Mouse (Mus musculus) G1E (cell line): Measurements from ENCODE around the gene Dnm3. TPM values are rescaled to one million over a fixed set of nuclear protein-coding genes. Genes with fewer than 3 reads are reported as not detected.
A peak's percentile ranks its signal among the peaks of the same experiment; 100 is the strongest.

ENCODE experiments used
- ATAC-seq: 2 replicates; pipeline ENCODE4 v1.8.0; 2016; ENCODE audit warnings: mild to moderate bottlenecking; ENCODE audit not compliant: insufficient number of reproducible peaks, poor library complexity, low FRiP score, severe bottlenecking; ENCODE audit errors: extremely low read depth
- DNase-seq: peaks from one replicate; pipeline ENCODE4 v3.0.0; 2012; ENCODE audit warnings: low spot score
- H3K27me3 ChIP-seq: 2 replicates; pipeline ENCODE4 v1.6.1; 2012; ENCODE audit warnings: mild to moderate bottlenecking, low read length, inconsistent platforms; ENCODE audit not compliant: insufficient read depth
- H3K36me3 ChIP-seq: replicated peaks from 2 replicates; pipeline ENCODE3; 2012; ENCODE audit warnings: mild to moderate bottlenecking, inconsistent platforms
- H3K4me1 ChIP-seq: 2 replicates; pipeline ENCODE4 v1.6.1; 2012; ENCODE audit warnings: low read depth, low read length, inconsistent platforms, mixed read lengths; ENCODE audit not compliant: insufficient read depth
- H3K4me3 ChIP-seq: 2 replicates; pipeline ENCODE4 v1.5.1; 2012; ENCODE audit warnings: low read depth, mild to moderate bottlenecking, inconsistent platforms, low read length, moderate library complexity, mixed read lengths
- H3K9me3 ChIP-seq: replicated peaks from 2 replicates; pipeline ENCODE4 v1.6.1; 2012; ENCODE audit warnings: inconsistent platforms
- CTCF ChIP-seq: IDR thresholded peaks from 2 replicates; pipeline ENCODE4 v1.5.1; 2012; ENCODE audit warnings: low read depth, low read length, inconsistent platforms, mixed read lengths
- GATA1 ChIP-seq: IDR thresholded peaks from 2 replicates; pipeline ENCODE4 v1.6.1; 2012; ENCODE audit warnings: borderline replicate concordance, low read length, inconsistent platforms, mixed read lengths
- GATA2 ChIP-seq: IDR thresholded peaks from 2 replicates; pipeline ENCODE4 v1.6.1; 2012; ENCODE audit warnings: low read depth, low read length, inconsistent platforms, borderline replicate concordance
- POLR2AphosphoS5 ChIP-seq: IDR thresholded peaks from 2 replicates; pipeline ENCODE4 v1.6.1; 2012; ENCODE audit warnings: low read depth, low read length, inconsistent platforms; ENCODE audit not compliant: insufficient replicate concordance
- TAL1 ChIP-seq: conservative IDR thresholded peaks from 2 replicates; pipeline ENCODE4 v1.6.1; 2012; ENCODE audit warnings: low read depth, low read length, inconsistent platforms, mixed read lengths
- polyA plus RNA-seq: library from polyadenylated mRNA; stranded (reverse); fragments of >175 nt; gene quantifications from 2 replicates; pipeline ENCODE4 v1.2.3, GENCODE M21; 2012
- total RNA-seq, 2 experiments: library from RNA; stranded (forward) in 1 of 2; stranded (reverse) in 1 of 2; fragments of 200-1000 nt in 1 of 2; fragments of >200 nt in 1 of 2; fragmentation: Nextera tagmentation in 1 of 2; gene quantifications; 2 replicates each; pipeline ENCODE4 v1.2.3; 2014 to 2017

Dnm3 gene
- total and polyA plus RNA-seq, 3 experiments, result 0.27 to 0.66 TPM; not detected in 1

- Histone ChIP-seq H3K4me3 (no peak overlapping the region), H3K9me3 (no peaks in the 10 kb centered on the region), H3K27me3 (peaks cover 4% of the 10 kb centered on the region), H3K36me3 (no peaks in the 10 kb centered on the region), H3K4me1 (peaks cover 51% of the 10 kb centered on the region)
- no peak for ATAC-seq
- peak; percentile 15 for DNase-seq
- TF ChIP-seq GATA1, result no peak
- TF ChIP-seq GATA2, result no peak
- no peak for TF ChIP-seq CTCF
- TF ChIP-seq TAL1, result no peak
- TF ChIP-seq POLR2AphosphoS5, result no peak
Measured at GRCm38 (mm10) chr1:162505649-162506048, 27.8 kb upstream of the Dnm3 start.

GRCm38 (mm10) chr1:162476531-162477080 is 1.2 kb downstream of the Dnm3 start:
- Histone ChIP-seq H3K27me3 (peaks cover 40% of the 10 kb centered on the region), H3K9me3 (no peaks in the 10 kb centered on the region), H3K4me1 (peaks cover 17% of the 10 kb centered on the region), H3K36me3 (no peaks in the 10 kb centered on the region), H3K4me3 (no peak overlapping the region)
- TF ChIP-seq GATA1, result no peak
- TF ChIP-seq POLR2AphosphoS5, result no peak
- no peak for TF ChIP-seq GATA2
- DNase-seq, result no peak
- no peak for ATAC-seq

GRCm38 (mm10) chr1:162472949-162473348 is 4.9 kb downstream of the Dnm3 start:
- no peaks in the 10 kb centered on the region for H3K36me3 ChIP-seq
- ATAC-seq (no peak), DNase-seq (no peak)
- no peaks in the 10 kb centered on the region for H3K9me3 ChIP-seq
- no peak overlapping the region for H3K4me3 ChIP-seq
- peaks cover 16% of the 10 kb centered on the region for H3K4me1 ChIP-seq
- peaks cover 25% of the 10 kb centered on the region for H3K27me3 ChIP-seq
- no peak for TF ChIP-seq POLR2AphosphoS5
- no peak for TF ChIP-seq GATA2
- no peak for TF ChIP-seq GATA1
- TF ChIP-seq CTCF, result no peak
- TF ChIP-seq TAL1, result no peak

GRCm38 (mm10) chr1:162471089-162471488 is 6.7 kb downstream of the Dnm3 start:
- Histone ChIP-seq H3K9me3 (no peaks in the 10 kb centered on the region), H3K27me3 (peaks cover 7% of the 10 kb centered on the region), H3K36me3 (no peaks in the 10 kb centered on the region), H3K4me3 (no peak overlapping the region), H3K4me1 (0 out of 2 replicates have a peak, but pooled peaks cover 2% of the 10 kb centered on the region)
- no peak for DNase-seq
- no peak for TF ChIP-seq TAL1
- TF ChIP-seq GATA1, result no peak
- TF ChIP-seq CTCF, result no peak
- no peak for TF ChIP-seq POLR2AphosphoS5
- no peak for TF ChIP-seq GATA2
- no peak for ATAC-seq

- ATAC-seq, result no peak
Measured at GRCm38 (mm10) chr1:162469752-162470280, 8.0 kb downstream of the Dnm3 start.

GRCm38 (mm10) chr1:162463676-162464075 is 14.2 kb downstream of the Dnm3 start:
- H3K27me3 ChIP-seq, result peaks cover 4% of the 10 kb centered on the region; the same call in 1 of the 2 replicates
- no peak for TF ChIP-seq GATA1
- no peak for TF ChIP-seq CTCF
- no peak for TF ChIP-seq TAL1
- TF ChIP-seq POLR2AphosphoS5, result no peak
- TF ChIP-seq GATA2, result no peak
- H3K9me3 ChIP-seq, result no peaks in the 10 kb centered on the region
- H3K4me1 ChIP-seq, result no peaks in the 10 kb centered on the region
- no peak for ATAC-seq
- H3K36me3 ChIP-seq, result no peaks in the 10 kb centered on the region
- no peak for DNase-seq
- no peak overlapping the region for H3K4me3 ChIP-seq

More at GRCm38 (mm10) chr1:162469752-162470280, 8.0 kb downstream of the Dnm3 start:
- Histone ChIP-seq H3K9me3 (no peaks in the 10 kb centered on the region), H3K36me3 (no peaks in the 10 kb centered on the region), H3K27me3 (peaks cover under 1% of the 10 kb centered on the region; the same call in 1 of the 2 replicates), H3K4me3 (no peak overlapping the region), H3K4me1 (no peaks in the 10 kb centered on the region)
- no peak for DNase-seq
- TF ChIP-seq POLR2AphosphoS5 (no peak), GATA1 (no peak), CTCF (no peak), TAL1 (no peak), GATA2 (no peak)
